Mouse (Mus musculus): ENCODE results near the gene Rap1b.

Gene Rap1b

GRCm38 (mm10) chr10:117818600-117818999, 27.2 kb downstream of the Rap1b start:
- no peak for DNase-seq (ENCODE audit: low spot score in 2 of 2)

GRCm38 (mm10) chr10:117816721-117817120, 29.1 kb downstream of the Rap1b start:
- DNase-seq (ENCODE audit: low spot score in 2 of 2), result no peak

GRCm38 (mm10) chr10:117812501-117812900, 33.3 kb downstream of the Rap1b start:
- no peak for DNase-seq (ENCODE audit: low spot score in 2 of 2)

GRCm38 (mm10) chr10:117811555-117811954, 34.3 kb downstream of the Rap1b start:
- DNase-seq (ENCODE audit: low spot score in 2 of 2), result no peak

GRCm38 (mm10) chr10:117810506-117810905, 35.3 kb downstream of the Rap1b start:
- DNase-seq (ENCODE audit: low spot score in 2 of 2), result no peak

- peak in 1 of 2 experiments; percentile 20 for DNase-seq (ENCODE audit: low spot score in 2 of 2)
Observed at GRCm38 (mm10) chr10:117808068-117808467, 37.8 kb downstream of the Rap1b start.

- no peak for DNase-seq (ENCODE audit: low spot score in 2 of 2)
Observed at GRCm38 (mm10) chr10:117805919-117806318, 39.9 kb downstream of the Rap1b start.

GRCm38 (mm10) chr10:117803870-117804850, 41.7 kb downstream of the Rap1b start:
- no peak for DNase-seq (ENCODE audit: low spot score in 2 of 2)

- no peak for DNase-seq (ENCODE audit: low spot score in 2 of 2)
Observed at GRCm38 (mm10) chr10:117801886-117802285, 43.9 kb downstream of the Rap1b start.

GRCm38 (mm10) chr10:117799806-117800205, 46.0 kb downstream of the Rap1b start:
- DNase-seq (ENCODE audit: low spot score in 2 of 2), result no peak

GRCm38 (mm10) chr10:117798436-117799035, 47.3 kb downstream of the Rap1b start:
- DNase-seq (ENCODE audit: low spot score in 2 of 2), result no peak

- no peak for DNase-seq (ENCODE audit: low spot score in 2 of 2)
Observed at GRCm38 (mm10) chr10:117797684-117798083, 48.2 kb downstream of the Rap1b start.

- no peak for DNase-seq (ENCODE audit: low spot score in 2 of 2)
Observed at GRCm38 (mm10) chr10:117797106-117797505, 48.7 kb downstream of the Rap1b start.

GRCm38 (mm10) chr10:117796181-117796580, 49.7 kb downstream of the Rap1b start:
- peak in 1 of 2 experiments; percentile 52 for DNase-seq (ENCODE audit: low spot score in 2 of 2)

- no peak for DNase-seq (ENCODE audit: low spot score in 2 of 2)
Observed at GRCm38 (mm10) chr10:117795206-117795605, 50.6 kb downstream of the Rap1b start.

GRCm38 (mm10) chr10:117793436-117794030, 52.3 kb downstream of the Rap1b start:
- no peak for DNase-seq (ENCODE audit: low spot score in 2 of 2)

- peak; percentile 100 for DNase-seq (ENCODE audit: low spot score in 2 of 2)
Observed at GRCm38 (mm10) chr10:117792141-117793091, 53.4 kb downstream of the Rap1b start, which contains the start of gene Nup107. Gene Nup107, minus strand, starts transcription at chr10:117792705.

- DNase-seq (ENCODE audit: low spot score in 2 of 2), result no peak
Observed at GRCm38 (mm10) chr10:117791171-117791470, 54.7 kb downstream of the Rap1b start.

GRCm38 (mm10) chr10:117790421-117791170, 55.2 kb downstream of the Rap1b start:
- DNase-seq (ENCODE audit: low spot score in 2 of 2), result no peak

GRCm38 (mm10) chr10:117790011-117790410, 55.8 kb downstream of the Rap1b start:
- no peak for DNase-seq (ENCODE audit: low spot score in 2 of 2)

GRCm38 (mm10) chr10:117784646-117785045, 61.2 kb downstream of the Rap1b start:
- DNase-seq (ENCODE audit: low spot score in 2 of 2), result no peak

Data from spleen, postnatal 14 days (tissue).